Mouse (Mus musculus) forebrain, embryonic 16.5 days (tissue): Measurements from ENCODE around the gene Gm20532. TPM values are rescaled to one million over a fixed set of nuclear protein-coding genes. Genes with fewer than 3 reads are reported as not detected.

ENCODE experiments used
- ATAC-seq: fragments of 200-750 bp; cut with Nextera tagmentation; 2 replicates; pipeline ENCODE4 v1.8.0; 2017; ENCODE audit warnings: mild to moderate bottlenecking, moderate library complexity
- H3K27ac ChIP-seq: fragments of 300-500 bp; sonication (generic); 2 replicates; pipeline ENCODE4 v1.5.1; 2014; ENCODE audit warnings: low read length, control low read depth
- H3K27me3 ChIP-seq: fragments of 300-500 bp; sonication (generic); replicated peaks from 2 replicates; pipeline ENCODE4 v1.6.1; 2014; ENCODE audit warnings: low read length; ENCODE audit not compliant: control insufficient read depth, insufficient read depth
- H3K36me3 ChIP-seq: fragments of 300-500 bp; sonication (generic); 2 replicates; pipeline ENCODE4 v1.6.1; 2014; ENCODE audit not compliant: control insufficient read depth, insufficient read depth
- H3K4me1 ChIP-seq: fragments of 300-500 bp; sonication (generic); replicated peaks from 2 replicates; pipeline ENCODE4 v1.6.1; 2014; ENCODE audit warnings: low read length; ENCODE audit not compliant: control insufficient read depth, insufficient read depth
- H3K4me2 ChIP-seq: fragments of 300-500 bp; sonication (generic); 2 replicates; pipeline ENCODE4 v1.6.1; 2014; ENCODE audit warnings: mild to moderate bottlenecking, low read length, control low read depth
- H3K4me3 ChIP-seq: fragments of 300-500 bp; sonication (generic); replicated peaks from 2 replicates; pipeline ENCODE4 v1.5.1; 2014; ENCODE audit warnings: mild to moderate bottlenecking, low read length, control low read depth
- H3K9ac ChIP-seq: fragments of 300-500 bp; sonication (generic); replicated peaks from 2 replicates; pipeline ENCODE4 v1.6.1; 2014; ENCODE audit warnings: low read depth, low read length, control low read depth
- H3K9me3 ChIP-seq: fragments of 300-500 bp; sonication (generic); 2 replicates; pipeline ENCODE4 v1.6.1; 2016; ENCODE audit warnings: low read length; ENCODE audit not compliant: control insufficient read depth
- WGBS: fragments of 180-500 bp; shearing (Covaris S2); extraction: QIAGEN DNeasy Blood & Tissue Kit; methylation state at CpG from one replicate; pipeline ENCODE4 v1.1.7; 2014; 5-methylcytosine and 5-hydroxymethylcytosine counted together
- polyA plus RNA-seq: library from polyadenylated mRNA; unstranded; fragments of >200 nt; fragmentation: Nextera tagmentation; extraction: Ambion mirVana; gene quantifications from 2 replicates; pipeline ENCODE4 v1.2.1, GENCODE M21; 2015

Gm20532 gene
- polyA plus RNA-seq, result not detected in 2 replicates

DNA sequence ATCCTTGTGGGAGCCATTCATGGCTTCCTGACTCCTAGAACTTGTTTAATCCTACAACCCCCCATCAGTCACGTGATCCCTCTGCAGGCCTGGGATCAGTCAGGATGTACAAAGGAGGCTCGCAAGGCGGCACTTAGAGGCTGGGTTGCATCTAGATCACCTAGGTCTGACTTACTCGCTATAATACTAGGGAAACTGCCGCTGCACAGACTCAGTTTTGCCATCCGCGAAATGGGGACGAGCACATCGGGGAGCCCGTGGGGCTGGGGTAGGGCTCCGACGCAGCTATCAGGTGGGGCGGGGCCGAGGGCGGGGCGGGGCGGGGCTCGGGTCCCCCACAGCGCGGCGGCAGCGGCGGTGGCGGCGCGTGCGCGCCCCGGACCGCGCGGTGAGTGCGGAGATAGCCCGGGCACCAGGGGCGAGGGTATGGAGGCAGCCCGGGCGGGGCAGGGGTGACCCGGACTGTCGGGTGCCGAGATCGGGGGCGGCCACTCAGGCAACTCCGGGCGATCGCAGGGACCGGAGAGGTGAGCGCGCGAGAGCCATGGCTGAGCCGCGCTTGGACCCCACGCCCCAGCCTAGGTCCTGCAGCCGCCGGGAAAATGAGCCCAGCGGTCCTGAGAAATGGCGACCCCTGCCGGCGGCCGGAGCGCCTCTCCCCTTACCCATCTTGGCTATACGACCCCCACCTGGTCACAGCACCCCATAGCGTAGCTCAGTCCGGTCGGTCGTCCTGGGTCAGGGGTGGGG lies at the start of gene Gm20532:
Gene Gm20532, plus strand, starts transcription at position 346 of the 750 bp plus-strand sequence.
- H3K9ac ChIP-seq, result peak within 1 kb of the TSS; percentile 82
- H3K4me2 ChIP-seq, result peak within 1 kb of the TSS; percentile 80
- no peaks in the 10 kb centered on the region for H3K27me3 ChIP-seq
- peak; percentile 81 for ATAC-seq
- H3K4me1 ChIP-seq, result peaks cover 12% of the 10 kb centered on the region
- peak within 1 kb of the TSS; percentile 65 for H3K4me3 ChIP-seq
- H3K27ac ChIP-seq, result peak within 1 kb of the TSS; percentile 18; the same call in 1 of the 2 replicates
- no peaks in the 10 kb centered on the region for H3K36me3 ChIP-seq
- no peaks in the 10 kb centered on the region for H3K9me3 ChIP-seq
- under 1% methylated on average over 55 of the region's 65 CpGs for WGBS

DNA sequence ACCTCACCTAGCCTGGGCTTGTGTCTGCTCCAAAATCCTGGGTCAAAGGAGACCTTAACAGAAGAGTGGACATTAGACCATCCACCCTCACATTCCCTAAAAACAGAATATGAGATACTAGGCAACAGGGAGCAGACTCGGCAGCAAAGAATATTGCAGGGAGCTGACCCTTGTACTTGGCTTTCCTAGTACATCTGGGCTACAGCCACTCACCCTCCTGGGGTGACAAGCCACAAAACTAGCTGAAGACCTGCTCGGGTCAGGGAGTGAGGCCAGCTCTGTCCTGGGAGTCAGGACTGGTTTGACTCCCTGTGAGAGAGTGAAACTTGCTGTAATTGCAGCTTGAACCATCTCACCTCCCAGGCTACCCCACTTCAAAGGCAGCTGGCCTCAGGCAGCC lies 46.9 kb upstream of the Gm20532 start:
- no peak for ATAC-seq
- H3K4me1 ChIP-seq, result peaks cover 26% of the 10 kb centered on the region
- no peak overlapping the region for H3K27ac ChIP-seq
- H3K4me2 ChIP-seq, result no peak overlapping the region
- 79% methylated on average over 2 of the region's 2 CpGs for WGBS
- H3K9me3 ChIP-seq, result no peaks in the 10 kb centered on the region
- H3K4me3 ChIP-seq, result no peak overlapping the region
- no peaks in the 10 kb centered on the region for H3K27me3 ChIP-seq
- H3K9ac ChIP-seq, result no peak overlapping the region
- H3K36me3 ChIP-seq, result no peaks in the 10 kb centered on the region

DNA sequence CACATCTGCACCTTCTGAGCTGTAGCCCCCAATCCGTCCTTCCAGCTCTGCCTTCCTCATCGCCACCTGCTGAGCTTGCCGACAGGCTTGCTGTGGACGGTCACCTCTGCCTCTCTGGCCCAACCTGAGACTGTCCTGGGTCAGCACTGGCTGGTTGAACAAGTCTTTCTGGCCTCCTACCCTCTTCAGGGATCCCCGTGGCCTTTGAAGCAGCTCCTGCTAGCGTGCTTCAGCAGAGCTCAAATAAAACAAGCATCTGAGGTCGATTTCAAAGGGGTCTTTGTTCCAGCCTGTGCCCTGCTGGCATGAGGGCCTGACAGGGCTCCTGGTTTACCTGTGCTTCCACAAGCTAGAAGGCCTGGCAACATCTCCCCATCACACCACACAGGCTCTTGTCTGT lies 45.7 kb upstream of the Gm20532 start:
- WGBS, result 19% methylated on average over 7 of the region's 7 CpGs

DNA sequence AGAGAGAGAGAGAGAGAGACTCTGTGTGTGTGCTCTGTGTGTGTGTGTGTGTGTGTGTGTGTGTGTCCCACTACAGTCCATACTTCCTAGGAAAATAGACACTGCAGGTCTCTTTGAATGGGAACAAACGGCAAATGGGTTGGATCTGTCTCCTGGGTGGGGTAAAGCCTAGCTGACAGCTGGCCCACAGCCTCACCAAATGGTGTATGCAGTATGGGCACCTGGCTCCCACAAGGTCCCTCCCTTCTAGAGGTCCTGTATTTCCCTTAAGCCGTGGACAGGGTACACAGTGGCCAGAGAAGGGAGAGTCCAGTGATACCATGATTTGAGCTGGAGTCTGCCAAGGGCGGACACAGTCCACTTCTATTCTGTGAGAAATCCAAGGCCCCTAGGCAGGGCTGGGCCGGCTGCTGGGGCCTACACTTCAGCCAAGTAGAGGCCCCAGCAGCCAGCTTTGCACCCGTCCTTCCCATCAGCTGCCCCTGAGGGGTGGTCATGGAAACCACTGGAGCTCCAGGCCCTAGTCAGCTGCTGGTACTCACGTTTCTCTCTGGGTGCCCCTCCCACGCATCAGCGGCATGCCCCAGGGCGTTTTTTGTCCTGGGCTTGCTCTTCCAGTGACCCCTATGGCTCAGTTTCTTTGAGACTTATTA lies 45.1 kb upstream of the Gm20532 start:
- Histone ChIP-seq H3K27ac (no peak overlapping the region), H3K4me2 (no peak overlapping the region), H3K4me3 (no peak overlapping the region), H3K9me3 (no peaks in the 10 kb centered on the region), H3K36me3 (no peaks in the 10 kb centered on the region), H3K4me1 (peaks cover 13% of the 10 kb centered on the region), H3K9ac (no peak overlapping the region), H3K27me3 (no peaks in the 10 kb centered on the region)
- WGBS, result 34% methylated on average over 9 of the region's 9 CpGs
- peak; percentile 50; the same call in 1 of the 2 replicates for ATAC-seq

More for the DNA sequence above, 45.7 kb upstream of the Gm20532 start:
- H3K27ac ChIP-seq, result no peak overlapping the region
- no peaks in the 10 kb centered on the region for H3K9me3 ChIP-seq
- ATAC-seq, result no peak
- H3K36me3 ChIP-seq, result no peaks in the 10 kb centered on the region
- 0 out of 2 replicates have a peak overlapping the region, but pooled peaks have one; percentile 11 for H3K9ac ChIP-seq
- H3K4me1 ChIP-seq, result peaks cover 18% of the 10 kb centered on the region
- no peak overlapping the region for H3K4me3 ChIP-seq
- H3K4me2 ChIP-seq, result no peak overlapping the region
- H3K27me3 ChIP-seq, result no peaks in the 10 kb centered on the region

DNA sequence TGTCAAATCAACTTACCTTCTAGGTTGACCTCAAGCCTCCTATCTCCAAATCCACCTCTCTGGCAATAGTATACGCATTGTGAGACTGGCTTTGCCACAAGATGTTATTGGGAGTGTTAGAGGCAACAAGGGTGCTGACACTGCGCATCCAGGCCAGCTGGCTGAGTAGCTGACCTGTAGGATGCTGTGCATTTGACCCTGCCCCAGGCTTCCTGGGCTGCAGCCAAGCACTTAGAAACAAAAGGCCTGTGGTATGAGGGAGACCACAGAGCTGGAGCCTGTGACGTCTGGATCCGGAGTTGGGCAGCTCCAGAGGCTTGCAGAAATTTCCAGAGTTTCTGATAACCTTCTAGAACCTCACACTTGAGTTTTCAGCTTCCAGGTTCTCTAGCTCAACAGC lies 43.3 kb upstream of the Gm20532 start:
- WGBS, result 69% methylated on average over 4 of the region's 4 CpGs

DNA sequence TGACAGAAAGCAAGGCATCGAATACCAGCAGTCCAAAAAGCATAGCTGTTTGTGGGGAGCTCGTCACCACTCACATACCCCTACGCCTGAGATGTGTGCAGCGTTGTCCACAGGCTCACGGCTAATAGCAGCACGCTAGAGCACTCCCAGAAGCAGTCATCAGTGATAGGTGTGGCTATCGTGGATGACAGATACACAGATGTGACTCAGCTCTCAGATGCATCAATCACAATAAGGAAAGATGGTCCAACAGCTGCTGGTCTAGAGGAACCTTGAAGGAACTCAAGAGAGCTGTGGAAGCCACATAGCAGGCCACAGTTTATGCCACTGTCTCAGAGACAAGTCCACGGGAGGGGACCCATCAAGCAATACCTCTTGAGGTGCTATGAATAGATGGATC lies 42.7 kb upstream of the Gm20532 start:
- Histone ChIP-seq H3K9me3 (no peaks in the 10 kb centered on the region), H3K36me3 (no peaks in the 10 kb centered on the region), H3K27me3 (no peaks in the 10 kb centered on the region), H3K4me2 (no peak overlapping the region), H3K4me3 (no peak overlapping the region), H3K4me1 (peaks cover 13% of the 10 kb centered on the region), H3K27ac (no peak overlapping the region), H3K9ac (no peak overlapping the region)
- WGBS, result 89% methylated on average over 8 of the region's 8 CpGs
- no peak for ATAC-seq

More for the DNA sequence above, 43.3 kb upstream of the Gm20532 start:
- Histone ChIP-seq H3K27ac (no peak overlapping the region), H3K27me3 (no peaks in the 10 kb centered on the region), H3K4me3 (no peak overlapping the region), H3K36me3 (no peaks in the 10 kb centered on the region), H3K9me3 (no peaks in the 10 kb centered on the region), H3K4me2 (no peak overlapping the region), H3K4me1 (peaks cover 13% of the 10 kb centered on the region), H3K9ac (no peak overlapping the region)
- no peak for ATAC-seq

DNA sequence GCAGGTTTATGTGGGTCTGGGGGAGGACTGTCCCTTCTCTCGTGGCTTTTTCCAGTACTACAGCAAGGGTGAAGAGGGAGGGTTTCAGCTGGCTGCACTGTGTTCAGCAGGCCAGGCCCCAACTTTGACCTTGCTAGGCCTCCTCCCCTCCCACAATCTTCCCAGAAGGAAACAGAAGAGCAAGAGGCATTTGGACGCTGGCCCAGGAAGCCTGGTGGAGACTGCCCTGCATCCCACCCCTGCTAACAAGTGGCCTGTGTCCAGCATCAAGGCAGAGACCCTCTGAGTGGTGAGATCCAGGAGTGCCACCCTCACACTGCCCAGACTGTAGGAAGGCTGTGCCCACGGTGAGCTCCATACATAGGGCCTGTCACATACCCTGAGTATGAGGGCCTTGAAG lies 42.2 kb upstream of the Gm20532 start:
- no peaks in the 10 kb centered on the region for H3K27me3 ChIP-seq
- no peak overlapping the region for H3K4me2 ChIP-seq
- H3K27ac ChIP-seq, result no peak overlapping the region
- peaks cover 13% of the 10 kb centered on the region for H3K4me1 ChIP-seq
- 64% methylated on average over 3 of the region's 3 CpGs for WGBS
- H3K9ac ChIP-seq, result no peak overlapping the region
- no peaks in the 10 kb centered on the region for H3K9me3 ChIP-seq
- no peaks in the 10 kb centered on the region for H3K36me3 ChIP-seq
- no peak overlapping the region for H3K4me3 ChIP-seq
- no peak for ATAC-seq

DNA sequence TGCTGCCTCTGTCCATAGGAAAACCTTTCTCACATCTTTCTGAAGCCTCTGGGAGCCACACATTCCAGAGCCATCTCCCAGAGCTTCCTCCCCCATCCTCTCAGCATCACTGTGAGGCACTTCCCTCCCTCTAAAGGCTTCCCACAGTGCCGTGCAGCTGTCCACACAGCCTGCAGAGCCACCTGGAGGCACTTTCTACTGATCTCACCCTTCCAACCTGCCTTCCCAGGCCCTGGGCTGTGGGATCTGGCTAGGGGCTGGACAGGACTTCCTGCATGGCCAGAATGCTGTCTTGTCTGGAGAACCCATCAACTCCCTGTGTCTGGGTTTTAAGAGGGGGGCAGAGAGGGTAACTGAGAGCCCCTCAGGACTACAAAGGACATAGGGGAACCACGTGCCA lies 39.0 kb upstream of the Gm20532 start:
- ATAC-seq, result no peak
- no peak overlapping the region for H3K4me3 ChIP-seq
- H3K4me2 ChIP-seq, result no peak overlapping the region
- H3K27ac ChIP-seq, result no peak overlapping the region
- H3K9ac ChIP-seq, result no peak overlapping the region
- H3K9me3 ChIP-seq, result no peaks in the 10 kb centered on the region
- H3K36me3 ChIP-seq, result no peaks in the 10 kb centered on the region
- 42% methylated on average over 2 of the region's 2 CpGs for WGBS
- H3K4me1 ChIP-seq, result peaks cover 4% of the 10 kb centered on the region; the same call in 1 of the 2 replicates
- no peaks in the 10 kb centered on the region for H3K27me3 ChIP-seq

DNA sequence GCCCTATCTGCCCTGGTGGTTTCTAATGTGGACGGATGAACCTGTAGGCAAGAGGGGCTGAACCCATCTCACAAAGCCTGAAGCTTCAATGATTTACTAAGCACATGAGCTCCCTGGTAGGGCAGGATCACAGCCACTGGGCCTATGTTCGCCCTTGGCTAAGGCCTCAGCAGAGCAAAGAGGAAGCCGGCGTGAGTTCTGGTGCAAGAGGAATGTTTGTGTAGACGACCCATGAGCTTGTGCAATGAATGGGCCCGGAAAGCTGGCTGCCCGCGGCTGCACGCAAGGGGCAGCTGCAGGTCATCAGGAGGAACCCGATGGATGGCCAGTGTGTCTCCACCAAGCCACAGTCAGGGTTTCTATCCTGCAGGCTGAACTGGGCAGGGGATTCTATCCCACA lies 36.6 kb upstream of the Gm20532 start:
- Histone ChIP-seq H3K9ac (no peak overlapping the region), H3K27ac (no peak overlapping the region), H3K4me1 (peaks cover 4% of the 10 kb centered on the region; the same call in 1 of the 2 replicates)

More for the DNA sequence above, 36.6 kb upstream of the Gm20532 start:
- Histone ChIP-seq H3K27me3 (no peaks in the 10 kb centered on the region), H3K4me2 (no peak overlapping the region), H3K36me3 (no peaks in the 10 kb centered on the region), H3K9me3 (no peaks in the 10 kb centered on the region), H3K4me3 (no peak overlapping the region)
- WGBS, result 96% methylated on average over 10 of the region's 10 CpGs
- no peak for ATAC-seq
